ENCODE assay signal across 17 mouse cellular contexts in the genomic region with DNA sequence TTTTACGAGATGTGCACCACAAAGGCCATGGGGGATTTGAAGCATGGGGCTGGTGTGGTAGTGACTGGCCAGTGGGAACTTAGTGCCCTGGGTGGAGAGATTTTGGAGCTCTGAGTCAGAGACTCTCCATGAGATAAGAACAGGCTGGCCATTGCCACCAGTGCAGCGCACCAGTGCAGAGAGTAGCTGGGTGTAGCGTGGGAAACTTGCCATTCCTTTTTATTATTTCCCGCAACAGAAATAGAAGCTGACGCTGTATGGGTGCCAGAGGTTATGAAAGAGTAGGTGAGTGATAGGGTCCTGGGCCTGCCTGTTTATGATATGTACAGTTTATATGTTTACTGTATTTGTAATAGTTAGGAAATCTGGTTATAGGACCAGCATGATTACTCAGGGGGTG.
"Had no signal": no experiment of that assay in that cellular context is flagged by ENCODE, and none has a peak within 500 bp of the region (broad histone marks: within the 10 kb centered on the region; RNA-seq: fewer than 3 reads in every experiment).

No protein-coding gene starts in this region.

- H3K9me3 ChIP-seq: limb, embryonic 12.5 days; liver, embryonic 13.5 days; lung, embryonic 15.5 days; midbrain, embryonic 12.5 days; neural tube, embryonic 13.5 days had no signal

- H3K4me2 ChIP-seq: limb, embryonic 12.5 days; liver, embryonic 13.5 days; lung, embryonic 15.5 days; midbrain, embryonic 12.5 days; neural tube, embryonic 13.5 days had no signal

- H3K9ac ChIP-seq: limb, embryonic 12.5 days; liver, embryonic 13.5 days; liver, postnatal 0 days; lung, embryonic 15.5 days; midbrain, embryonic 12.5 days; neural tube, embryonic 13.5 days had no signal

- H3K27ac ChIP-seq: limb, embryonic 12.5 days; liver, embryonic 13.5 days; lung, embryonic 15.5 days; macrophage; midbrain, embryonic 12.5 days; neural tube, embryonic 13.5 days had no signal

- H3K36me3 ChIP-seq: limb, embryonic 12.5 days; liver, embryonic 13.5 days; lung, embryonic 15.5 days; midbrain, embryonic 12.5 days; neural tube, embryonic 13.5 days had no signal

- H3K4me3 ChIP-seq: limb, embryonic 12.5 days; liver, embryonic 13.5 days; lung, embryonic 15.5 days; megakaryocyte, embryonic 14.5 days; midbrain, embryonic 12.5 days; neural tube, embryonic 13.5 days had no signal

- ATAC-seq: liver, postnatal 0 days; midbrain, embryonic 16.5 days had no signal

- H3K27me3 ChIP-seq: limb, embryonic 12.5 days; liver, embryonic 13.5 days; lung, embryonic 15.5 days; megakaryocyte, embryonic 14.5 days; midbrain, embryonic 12.5 days; neural tube, embryonic 13.5 days had no signal

- H3K4me1 ChIP-seq: liver, embryonic 13.5 days; lung, embryonic 15.5 days; megakaryocyte, embryonic 14.5 days; midbrain, embryonic 12.5 days had no signal

- DNase-seq: kidney, postnatal 36 days; layer of hippocampus, adult 9-11 months; layer of hippocampus, postnatal 36 days; liver; liver, embryonic 13.5 days; liver, postnatal 0 days; lung, postnatal 14 days; retina, postnatal 1 day; right cerebral cortex, postnatal 4 days; thymus, postnatal 4 days had no signal
